Mouse (Mus musculus) NIH3T3 (cell line): Measurements from ENCODE around the gene Awat2.
"Not testable (repeated sequence)": the region's sequence is repeated elsewhere in the genome, so short reads cannot be mapped to it uniquely, and the experiment has no call there.

Experiments used
- DNase-seq: peaks from one replicate; pipeline ENCODE4 v3.0.0-alpha.2; 2012; ENCODE audit warnings: low read depth

The Awat2 gene

GRCm38 (mm10) chrX:100442617-100443016, at the start of gene Awat2:
Gene Awat2 (minus strand): TSS chrX:100442717.
- DNase-seq, result not testable (repeated sequence)

GRCm38 (mm10) chrX:100480317-100480716, 37.8 kb upstream of the Awat2 start:
- DNase-seq, result peak; percentile 77

GRCm38 (mm10) chrX:100475569-100476223, 33.2 kb upstream of the Awat2 start:
- no peak for DNase-seq

DNA sequence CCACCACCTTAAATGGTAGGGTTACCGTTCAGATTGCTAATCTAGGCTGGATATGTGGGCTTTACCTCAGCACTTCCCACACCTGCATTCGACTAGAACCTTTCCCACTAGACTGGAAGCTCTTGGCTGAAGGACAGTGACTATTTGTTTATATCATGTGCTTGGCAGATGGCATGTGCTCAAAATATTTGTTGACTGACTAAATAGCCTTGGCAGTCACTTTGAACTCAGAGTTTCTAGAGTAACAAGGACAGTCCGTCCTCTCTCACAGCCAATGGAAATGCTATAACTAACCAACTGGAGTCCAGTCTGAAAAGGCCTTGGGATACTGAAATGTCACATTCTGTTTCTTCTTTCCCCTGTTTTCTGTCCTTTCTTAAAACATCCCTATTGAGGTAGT, 29.0 kb upstream of the Awat2 start:
- DNase-seq, result no peak

GRCm38 (mm10) chrX:100470126-100470525, 27.6 kb upstream of the Awat2 start:
- no peak for DNase-seq

GRCm38 (mm10) chrX:100468047-100468446, 25.5 kb upstream of the Awat2 start:
- DNase-seq, result no peak

DNA sequence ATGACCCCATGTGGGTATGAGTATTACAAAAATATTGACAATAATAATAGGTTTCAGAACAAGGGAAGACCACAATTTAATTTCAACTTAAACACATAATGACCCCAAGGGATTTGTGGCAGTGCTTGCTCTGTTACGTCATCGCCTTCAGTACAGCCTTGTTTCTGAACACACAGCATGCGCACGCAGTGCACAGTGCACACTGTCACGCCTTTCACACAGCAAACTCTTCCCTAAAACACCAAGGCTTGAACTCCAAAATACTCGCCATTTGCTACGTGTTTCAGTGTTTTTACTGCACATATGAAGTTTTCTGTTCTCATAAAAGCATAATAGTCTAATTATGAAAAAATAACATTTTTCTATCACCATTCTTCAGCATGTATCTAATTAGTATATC, 1.0 kb upstream of the Awat2 start:
- DNase-seq, result no peak

DNA sequence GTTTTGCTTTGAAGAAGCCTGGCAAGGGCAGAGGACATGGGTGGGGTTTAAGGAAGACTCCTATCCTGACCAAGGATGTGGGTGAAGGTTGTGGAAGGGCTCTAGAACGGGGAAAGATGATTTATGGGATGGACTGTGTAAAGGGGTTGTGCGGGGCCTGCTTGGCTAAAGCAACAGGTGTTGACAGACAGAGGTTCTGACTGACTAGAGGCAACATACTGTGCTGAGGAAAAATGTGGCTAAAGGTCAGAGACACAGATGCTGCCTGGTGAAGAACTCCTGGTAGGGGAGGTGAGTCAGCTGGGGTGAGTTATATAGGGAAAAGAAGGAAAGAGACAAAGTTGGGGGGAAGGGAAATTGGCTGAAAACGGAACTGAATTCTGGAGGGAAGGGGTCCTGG, 10.2 kb downstream of the Awat2 start:
- peak; percentile 53 for DNase-seq

- no peak for DNase-seq
These were observed 13.8 kb downstream of the Awat2 start, which contains the start of gene Otud6a for GRCm38 (mm10) chrX:100428693-100429092. Gene Otud6a (plus strand): TSS chrX:100429013.

- DNase-seq, result no peak
These were observed 33.3 kb downstream of the Awat2 start for GRCm38 (mm10) chrX:100409245-100409644.

DNA sequence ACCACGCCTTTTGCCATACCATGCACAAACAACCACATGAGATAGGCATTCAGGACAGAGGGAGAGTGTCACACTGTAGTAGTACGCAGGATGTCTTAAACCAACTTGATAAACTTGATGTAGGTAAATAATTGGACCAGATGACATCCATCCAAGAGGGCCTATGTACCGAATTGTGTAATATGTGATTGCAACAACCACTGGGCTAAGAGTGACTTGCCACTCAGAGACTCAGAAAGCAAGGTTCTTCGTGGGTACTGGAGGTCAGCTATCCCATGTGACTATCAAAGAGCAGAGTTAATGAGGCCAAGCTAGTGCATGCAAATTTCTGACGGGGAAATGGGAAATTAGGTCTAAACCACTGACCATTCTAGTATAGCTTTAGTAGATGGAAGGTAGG, 40.9 kb downstream of the Awat2 start:
- DNase-seq, result no peak

- no peak for DNase-seq
These were observed 41.6 kb downstream of the Awat2 start for GRCm38 (mm10) chrX:100400900-100401299.

DNA sequence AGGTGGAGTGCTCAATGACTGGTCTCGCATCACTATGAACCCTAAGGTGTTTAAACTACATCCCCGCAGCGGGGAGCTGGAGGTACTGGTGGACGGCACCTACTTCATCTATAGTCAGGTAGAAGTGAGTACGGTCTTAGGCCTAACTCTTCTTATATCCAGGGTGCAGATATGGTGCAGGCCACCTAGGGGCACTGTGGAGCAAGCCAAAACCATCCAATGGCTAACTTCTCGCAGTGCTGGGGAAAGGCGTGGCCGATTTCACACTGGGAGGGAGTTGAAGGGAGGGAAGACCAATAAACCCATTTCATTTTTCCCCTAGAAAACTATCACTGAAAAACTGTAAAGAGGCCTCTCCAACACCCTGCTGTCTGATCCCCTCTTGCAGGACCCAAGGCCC, 47.5 kb downstream of the Awat2 start:
- DNase-seq, result peak; percentile 27

DNA sequence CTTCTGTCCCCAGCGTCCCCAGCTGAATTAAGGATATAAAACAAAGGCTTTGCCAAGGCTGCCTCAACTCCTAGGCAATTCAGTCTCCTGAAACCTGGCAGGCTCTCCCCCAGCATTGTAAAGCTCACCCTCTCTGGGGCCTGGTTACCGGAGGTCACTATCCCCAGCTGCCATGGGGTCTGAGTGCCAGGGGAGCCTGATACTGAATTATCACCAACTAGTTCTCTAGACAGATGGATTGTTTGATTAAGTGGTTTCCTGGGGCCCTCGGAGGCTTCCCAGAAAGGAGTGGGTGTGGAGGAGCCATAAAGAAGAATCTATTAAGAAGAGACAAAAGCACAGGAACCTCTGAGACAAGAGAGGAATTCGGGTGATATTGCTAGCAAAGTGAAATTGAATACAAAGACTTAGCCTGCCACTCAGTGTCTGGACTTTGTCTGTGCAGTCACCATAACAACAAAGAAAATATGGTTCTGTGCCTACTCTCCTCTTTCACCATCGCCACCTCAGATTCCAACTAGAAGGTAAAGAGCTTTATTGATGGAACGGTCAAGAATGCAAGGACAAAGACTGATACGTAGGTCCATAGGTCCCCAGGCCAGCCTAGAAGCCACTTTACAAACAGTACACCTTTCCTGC, 48.2 kb downstream of the Awat2 start:
- DNase-seq, result no peak

GRCm38 (mm10) chrX:100392304-100392703, 50.2 kb downstream of the Awat2 start:
- DNase-seq, result peak; percentile 24

- no peak for DNase-seq
These were observed 52.6 kb downstream of the Awat2 start for GRCm38 (mm10) chrX:100389887-100390286.

DNA sequence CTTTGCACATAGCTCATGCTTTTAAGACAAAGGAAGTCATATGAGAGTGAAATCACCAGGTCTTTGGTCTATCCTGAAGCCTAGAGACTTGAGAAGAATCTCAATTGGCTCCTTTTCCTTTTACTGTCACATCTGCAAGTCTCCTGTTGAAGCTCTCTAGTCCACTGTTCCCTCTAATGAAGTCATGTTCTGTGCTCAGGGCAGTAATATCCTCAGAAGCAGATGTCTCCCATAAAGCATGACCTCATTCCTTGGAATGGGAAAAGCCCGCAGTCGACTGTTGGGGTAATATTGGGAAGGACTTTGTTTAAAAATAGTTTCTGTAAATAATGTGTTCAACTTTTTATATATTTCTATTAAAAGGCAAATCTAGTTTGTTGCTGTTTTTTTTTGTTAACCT, 85.5 kb downstream of the Awat2 start:
- no peak for DNase-seq
